Mouse (Mus musculus) lung, postnatal 14 days (tissue): Measurements from ENCODE around the gene Kcnh1.

Experiments used
- DNase-seq: peaks from one replicate; pipeline ENCODE4 v3.0.0; 2021

Gene Kcnh1

DNA sequence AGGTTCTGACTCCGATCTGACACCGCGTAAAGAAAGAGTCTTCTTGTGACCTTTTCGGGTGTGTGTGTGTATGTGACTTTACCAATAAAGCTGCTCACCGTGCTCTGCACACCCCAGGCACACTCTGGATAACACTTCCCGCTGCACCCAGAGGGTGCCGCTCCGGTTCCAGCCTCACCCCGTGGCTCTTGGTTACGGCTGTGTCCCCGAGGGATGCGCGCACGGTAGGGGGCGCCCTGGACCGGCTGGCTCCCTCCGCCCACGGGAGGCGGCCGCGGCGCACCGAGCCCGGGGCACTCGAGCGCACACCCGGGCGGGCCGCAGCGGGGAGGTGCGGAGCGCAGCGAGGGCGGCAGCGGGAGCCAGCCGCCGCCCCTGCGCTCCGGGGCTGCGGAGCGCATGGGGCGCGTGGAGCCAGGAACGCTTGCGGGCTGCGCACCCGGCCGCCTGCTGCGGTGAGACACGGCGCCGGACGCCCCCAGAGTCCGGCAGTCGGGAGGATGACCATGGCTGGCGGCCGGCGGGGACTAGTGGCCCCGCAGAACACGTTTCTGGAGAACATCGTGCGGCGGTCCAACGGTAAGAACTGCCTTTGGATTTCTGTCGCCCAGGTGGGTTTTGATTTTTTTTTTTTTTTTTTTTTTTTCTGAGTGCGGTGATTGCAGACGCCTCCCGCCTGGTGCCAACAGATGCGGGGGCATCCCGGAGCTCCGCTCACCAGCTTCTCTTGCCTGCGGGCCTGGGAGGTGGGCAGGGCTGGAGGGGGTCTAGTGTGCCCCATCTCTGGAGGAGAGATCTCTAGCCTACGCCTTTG, at the start of gene Kcnh1:
TSS of gene Kcnh1 (plus strand) at position 267 of the 814 bp plus-strand sequence.
- DNase-seq: peak; percentile 95

DNA sequence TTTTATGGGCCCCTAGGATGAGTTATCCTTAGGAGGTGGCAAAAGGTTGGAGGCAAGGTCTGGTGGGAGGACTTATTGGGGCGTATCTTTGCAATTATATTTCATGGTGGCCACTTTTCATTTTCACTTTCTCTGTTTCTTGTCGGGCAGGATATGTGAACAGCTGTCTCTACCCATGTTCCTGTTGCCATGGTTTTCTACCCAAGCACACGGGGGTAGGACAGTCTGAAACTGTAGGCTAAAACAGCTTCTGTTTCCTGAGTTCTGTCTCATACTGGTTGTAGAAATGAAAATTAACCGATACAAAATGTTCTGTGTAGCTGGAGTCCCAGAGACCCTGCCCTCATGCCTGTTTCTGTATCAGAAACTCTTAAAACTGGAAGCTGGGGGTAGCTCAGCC, 39.4 kb upstream of the Kcnh1 start:
- no peak for DNase-seq

DNA sequence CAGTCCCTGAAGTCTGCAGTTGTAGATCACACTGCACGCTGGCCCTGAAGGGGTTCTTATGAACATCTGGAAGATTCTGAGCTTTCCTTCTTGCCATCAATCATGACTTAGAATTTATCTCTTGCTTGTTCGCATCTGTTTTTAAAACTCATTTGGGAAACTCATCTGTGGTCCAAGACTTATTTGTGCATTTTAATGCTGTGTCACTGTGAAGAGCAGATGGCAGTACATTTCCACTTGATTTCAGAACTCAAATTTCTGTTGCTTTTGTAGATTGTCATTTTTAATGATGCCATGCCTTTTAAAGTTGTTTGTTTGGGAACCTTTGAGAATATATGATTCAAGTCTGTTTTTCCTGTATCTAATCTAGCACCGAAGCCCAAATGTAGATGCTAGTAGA, 19.1 kb upstream of the Kcnh1 start:
- no peak for DNase-seq

DNA sequence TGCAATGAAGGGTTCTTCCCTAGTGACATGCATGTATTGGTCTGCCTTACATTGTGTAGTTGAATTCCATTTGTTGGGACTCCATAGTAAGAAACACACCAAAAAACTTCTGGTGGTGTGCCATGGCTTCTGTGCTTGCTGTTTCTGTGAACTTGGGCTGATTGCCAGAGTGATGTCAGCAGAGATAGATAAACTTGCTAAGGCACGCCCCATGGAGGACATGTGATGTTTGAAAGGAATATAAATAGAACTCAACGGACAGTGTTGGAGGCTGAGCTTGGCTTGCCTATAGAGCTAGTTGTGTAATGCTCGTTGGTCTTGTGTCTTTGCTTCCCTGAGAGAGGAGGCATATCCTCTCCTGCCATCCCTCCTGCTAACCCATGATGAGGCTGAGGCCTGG, 10.7 kb upstream of the Kcnh1 start:
- DNase-seq: no peak

DNA sequence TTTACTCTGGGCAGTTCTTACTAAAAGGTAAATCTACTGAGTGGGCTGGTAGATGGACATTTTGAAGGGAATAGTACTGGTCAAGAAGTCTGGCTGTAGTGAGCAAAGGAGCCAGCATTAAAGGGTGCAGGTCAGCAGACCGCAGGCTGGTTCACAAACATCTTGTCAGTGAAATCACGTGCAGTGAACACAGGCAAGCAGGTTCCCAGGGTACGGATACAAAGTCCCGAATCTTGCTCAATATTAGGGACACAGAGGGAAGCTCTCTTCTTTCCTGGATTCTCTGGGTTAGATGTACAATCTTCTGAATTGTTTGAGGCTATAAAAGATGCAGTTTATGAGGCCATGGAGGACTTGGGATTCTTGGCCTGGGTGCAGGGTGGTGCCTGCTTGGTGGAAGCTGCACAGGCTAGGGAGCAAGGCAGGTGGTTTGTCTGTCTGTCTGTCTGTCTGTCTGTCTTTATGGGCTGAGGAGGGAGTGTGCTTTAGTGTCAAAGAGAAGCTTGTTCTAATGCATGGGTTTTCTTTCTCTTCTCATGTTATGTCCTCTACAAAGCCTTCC, 8.8 kb upstream of the Kcnh1 start:
- no peak for DNase-seq

DNA sequence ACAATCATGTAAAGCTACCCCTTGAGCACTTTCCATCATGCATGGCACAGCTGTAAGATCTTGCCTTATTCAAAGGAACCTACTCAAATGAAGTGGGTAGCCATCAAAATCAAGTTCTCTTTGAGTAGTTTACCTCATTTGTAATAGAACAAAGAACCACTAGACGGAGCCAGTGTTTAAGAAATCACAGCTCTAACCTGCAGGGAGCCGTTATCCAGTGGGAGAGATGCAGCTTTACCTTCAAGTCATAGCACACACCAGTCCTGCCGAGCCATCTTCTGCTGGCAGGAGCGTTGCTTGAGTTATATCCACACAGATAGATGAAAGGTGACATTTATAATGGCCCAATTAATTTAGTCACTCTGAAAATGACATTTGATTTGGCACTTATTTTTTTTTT, 1.5 kb upstream of the Kcnh1 start:
- peak; percentile 39 for DNase-seq

DNA sequence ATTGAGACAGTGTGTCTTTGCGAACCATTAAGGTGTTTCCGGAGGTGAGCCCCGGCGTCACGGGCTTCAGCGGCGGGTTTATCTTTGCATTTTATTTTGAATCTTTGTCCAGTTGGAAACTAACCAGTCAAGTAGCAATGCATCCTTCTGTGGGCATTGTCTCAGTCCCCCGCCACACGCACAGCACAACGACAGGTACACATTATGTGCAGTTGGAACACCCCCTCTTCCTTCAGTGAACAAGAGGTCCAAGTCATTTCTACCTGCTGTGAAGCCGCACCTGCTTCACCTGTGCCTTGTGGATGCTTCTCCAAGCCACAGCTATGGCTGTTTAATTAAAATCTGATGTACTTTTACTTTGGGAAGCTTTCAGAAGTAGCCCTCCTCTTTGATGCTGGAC, 803 bp upstream of the Kcnh1 start:
- no peak for DNase-seq

DNA sequence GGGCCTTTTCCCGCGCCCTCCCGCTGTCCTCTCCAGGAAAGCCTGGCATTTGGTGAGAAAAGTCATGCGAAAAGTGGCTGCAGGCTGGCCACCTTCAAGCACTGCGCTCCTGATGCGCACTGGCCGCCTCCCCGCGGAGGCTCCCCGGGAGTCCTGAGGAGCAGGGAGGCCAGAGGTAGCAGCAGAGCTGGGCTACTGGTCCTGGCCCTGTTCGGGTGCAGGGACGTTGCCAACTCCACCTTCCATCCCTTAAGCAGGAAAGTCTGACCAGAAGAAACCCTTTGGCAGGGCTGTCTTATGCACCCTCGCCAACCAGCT, 707 bp downstream of the Kcnh1 start:
- DNase-seq: no peak

DNA sequence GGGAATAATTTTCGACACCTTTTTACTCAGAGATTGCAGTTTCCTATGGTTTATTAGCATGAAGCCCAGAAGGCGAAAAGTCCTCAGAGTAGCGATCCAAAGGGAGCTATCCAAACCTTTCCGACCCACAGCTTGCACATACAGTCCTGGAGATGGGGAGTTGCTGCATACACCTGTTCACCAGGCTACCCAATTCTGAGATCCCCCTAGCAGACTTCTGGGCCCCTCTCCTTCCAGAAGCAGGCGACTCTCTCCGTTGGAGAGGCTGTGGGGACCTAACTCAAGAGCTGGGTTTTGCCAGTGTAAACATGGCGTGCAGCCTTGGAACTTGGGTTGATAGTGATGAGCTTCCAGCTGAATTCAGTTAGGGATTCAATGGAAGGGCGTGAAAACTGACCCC, 1.3 kb downstream of the Kcnh1 start:
- DNase-seq: no peak

DNA sequence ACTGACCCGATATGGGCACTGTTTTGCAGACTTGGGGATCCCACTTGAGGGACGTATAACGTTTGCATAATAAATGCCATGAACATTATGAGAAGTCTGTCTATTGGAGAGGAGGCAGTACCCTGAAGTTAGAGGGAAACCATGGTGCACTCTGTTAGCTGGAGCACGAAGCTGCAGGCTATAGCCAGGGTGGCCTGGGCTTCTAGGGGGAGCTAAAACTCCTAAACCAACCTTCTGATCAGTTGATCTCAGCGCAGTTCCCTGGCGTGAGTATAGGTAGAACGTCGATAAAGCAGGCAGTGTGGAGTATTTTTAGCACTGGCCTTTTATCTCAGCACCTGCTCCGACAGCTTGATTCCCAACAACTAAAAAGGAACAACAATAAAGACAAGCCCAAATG, 2.1 kb downstream of the Kcnh1 start:
- DNase-seq: no peak

DNA sequence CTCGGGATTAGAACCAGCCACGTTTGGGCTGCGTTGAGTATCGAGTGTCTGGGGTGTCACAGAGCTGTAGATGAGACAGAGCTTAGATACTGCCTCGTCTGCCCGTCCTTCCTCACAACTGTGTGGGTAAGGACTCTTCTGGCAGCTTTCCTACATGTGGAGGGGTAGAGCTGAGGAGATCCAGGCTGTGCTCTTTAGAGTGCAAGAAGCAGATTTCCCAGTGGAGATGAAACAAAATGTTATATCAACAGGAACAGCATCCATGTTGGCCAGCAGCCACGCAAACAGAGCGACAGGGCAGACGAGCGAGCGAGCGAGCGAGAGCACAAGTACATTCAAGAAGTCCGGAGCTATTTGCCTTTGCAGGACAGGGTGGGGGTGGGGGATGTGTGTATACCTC, 3.1 kb downstream of the Kcnh1 start:
- DNase-seq: peak; percentile 43

DNA sequence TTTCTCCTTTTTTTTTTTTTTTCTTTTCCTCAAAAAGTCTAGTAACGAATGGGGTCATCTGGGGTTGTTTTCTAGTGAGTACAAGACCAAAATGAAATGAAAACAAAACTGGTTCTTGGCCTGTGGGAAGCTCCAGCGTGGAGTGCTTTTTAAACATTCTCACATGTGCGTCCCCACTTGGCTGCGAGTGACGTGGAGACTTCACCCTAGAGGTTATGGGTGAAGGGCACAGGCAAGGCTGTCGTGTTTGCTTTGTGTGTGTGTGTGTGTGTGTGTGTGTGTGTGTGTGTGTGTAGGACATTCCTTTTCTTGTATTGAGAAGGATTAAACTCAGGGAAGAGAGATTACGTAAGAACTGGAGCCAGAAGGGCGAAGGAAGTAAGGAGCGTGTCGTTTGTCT, 6.9 kb downstream of the Kcnh1 start:
- DNase-seq: peak; percentile 28

DNA sequence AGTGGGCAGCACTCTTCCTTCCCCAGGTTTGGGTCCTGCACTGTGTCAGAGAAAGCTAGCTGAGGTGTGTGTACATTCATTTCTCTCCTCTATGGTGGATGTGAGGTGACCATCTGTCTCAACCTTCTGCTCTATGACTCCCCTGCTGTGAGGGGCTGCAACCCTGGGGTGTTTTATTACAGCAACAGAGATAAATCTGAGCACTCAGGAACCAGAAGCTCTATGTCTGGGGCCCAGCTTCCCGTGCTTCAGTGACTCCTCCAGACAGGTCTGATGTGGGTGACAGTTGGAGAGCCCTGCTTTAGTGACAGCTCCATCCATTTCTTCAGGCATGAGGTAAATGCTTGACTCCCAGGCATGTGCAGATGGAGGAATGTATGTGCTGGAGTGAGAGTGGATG, 12.4 kb downstream of the Kcnh1 start:
- DNase-seq: no peak

DNA sequence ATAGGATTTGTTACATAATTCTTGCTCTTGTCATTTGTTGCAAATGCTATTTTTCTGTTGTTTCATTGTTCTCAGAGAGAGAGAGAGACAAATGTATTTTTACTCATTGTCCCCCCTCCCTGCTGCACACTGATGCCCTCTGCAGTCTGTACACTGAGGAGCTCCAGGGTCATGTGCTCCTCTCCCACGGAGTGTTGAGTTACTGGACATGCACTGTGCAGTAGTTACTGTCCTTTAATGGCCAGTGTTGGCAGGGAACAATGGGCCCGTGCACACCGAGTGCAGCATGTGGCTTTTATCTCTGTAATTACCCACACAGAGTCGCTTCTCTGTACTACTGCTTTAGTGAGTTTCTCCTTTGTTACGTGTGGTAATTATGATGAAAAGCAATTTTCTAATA, 17.4 kb downstream of the Kcnh1 start:
- no peak for DNase-seq

DNA sequence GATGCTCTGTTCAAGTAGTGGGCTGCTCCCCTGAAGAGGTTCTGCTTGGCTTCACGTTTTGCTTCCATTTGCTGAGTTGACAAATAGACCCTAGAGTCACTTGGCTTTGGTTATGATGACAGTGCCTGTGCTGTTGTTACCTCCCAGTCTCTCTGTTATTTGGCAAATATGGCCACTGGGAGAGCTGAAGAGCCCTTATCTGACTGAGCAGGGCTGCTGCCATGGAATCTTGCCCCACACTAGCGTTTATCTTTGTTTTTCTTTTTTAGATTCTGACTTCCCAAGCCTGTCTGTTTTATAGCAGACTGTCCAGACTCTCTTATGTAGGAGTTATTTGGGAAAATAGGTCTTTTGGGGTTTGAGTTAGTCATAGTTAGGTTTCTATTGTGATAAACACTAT, 21.9 kb downstream of the Kcnh1 start:
- DNase-seq: no peak

DNA sequence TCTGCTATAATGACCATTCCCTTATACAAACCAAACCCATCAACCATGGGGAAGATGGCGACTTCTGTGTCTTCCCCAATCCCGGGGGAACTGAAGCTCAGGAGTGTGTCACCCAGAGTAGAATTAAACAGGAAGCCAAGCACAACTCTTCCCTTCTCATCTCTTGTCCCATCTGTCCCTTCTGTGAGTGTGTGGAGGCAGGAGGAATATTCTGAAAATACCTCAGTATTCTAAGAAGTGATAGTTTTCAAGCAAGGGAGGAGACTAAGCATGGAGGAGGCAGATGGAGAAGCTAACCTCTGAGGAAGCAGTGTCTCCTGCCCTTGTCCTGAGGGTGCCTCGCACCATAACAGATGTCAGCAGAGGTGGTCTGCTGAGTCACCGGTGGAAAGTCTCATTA, 24.1 kb downstream of the Kcnh1 start:
- no peak for DNase-seq

DNA sequence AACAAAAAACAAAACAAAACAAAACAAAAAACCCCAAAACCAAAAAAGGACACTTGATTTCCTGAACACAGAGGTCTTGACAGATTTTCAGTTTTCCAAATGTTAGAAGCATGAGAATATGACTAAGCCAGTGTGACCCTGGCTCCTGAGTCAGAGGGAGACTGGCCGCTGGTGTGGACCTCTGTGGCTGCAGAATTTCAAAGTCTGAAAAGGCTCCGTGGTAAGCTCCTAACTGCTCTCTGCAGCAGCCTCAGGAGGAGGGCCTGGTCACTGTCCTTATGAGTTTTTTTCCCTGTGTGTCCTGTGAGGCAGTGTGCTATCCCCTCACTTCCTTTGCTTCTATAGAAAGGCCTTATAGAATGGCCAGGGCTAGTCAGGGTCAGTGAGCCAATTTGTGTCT, 29.6 kb downstream of the Kcnh1 start:
- DNase-seq: no peak

DNA sequence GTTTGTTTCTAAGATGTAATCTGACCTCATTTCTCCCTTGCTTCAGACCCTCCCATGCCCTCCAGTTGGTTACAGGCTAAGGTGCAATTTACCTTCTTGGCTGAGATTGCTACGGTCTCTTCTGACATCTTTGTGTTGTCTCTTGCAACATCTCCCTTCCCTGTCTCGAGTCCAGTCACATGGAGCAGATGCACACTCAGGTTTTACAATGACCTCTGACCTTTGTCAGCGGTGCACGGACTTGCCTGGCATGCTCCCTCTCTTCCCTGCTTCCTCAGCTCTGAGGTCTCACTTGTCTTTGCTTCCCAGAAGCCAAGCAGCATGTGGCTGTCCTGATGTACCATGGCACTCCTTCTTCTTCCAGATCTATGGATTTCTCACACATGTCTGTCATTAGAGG, 33.6 kb downstream of the Kcnh1 start:
- no peak for DNase-seq

DNA sequence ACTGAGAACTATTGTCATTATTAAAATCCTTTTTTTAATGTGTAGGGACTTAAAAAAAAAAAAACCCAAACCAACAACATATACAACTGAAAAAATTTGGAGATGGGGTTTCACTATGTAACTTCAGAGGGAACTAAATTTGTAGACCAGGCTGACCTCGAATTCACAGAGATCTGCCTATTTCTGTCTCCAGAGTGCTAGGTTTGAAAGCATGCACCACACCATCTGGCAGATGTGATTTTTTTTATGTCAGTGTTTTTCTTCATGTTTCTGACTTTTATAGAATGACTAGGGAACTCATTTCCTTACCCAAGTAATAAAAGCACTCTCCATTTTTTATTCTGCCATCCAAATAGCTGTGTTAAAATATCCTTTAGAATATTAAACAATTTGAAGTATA, 42.1 kb downstream of the Kcnh1 start:
- DNase-seq: no peak

DNA sequence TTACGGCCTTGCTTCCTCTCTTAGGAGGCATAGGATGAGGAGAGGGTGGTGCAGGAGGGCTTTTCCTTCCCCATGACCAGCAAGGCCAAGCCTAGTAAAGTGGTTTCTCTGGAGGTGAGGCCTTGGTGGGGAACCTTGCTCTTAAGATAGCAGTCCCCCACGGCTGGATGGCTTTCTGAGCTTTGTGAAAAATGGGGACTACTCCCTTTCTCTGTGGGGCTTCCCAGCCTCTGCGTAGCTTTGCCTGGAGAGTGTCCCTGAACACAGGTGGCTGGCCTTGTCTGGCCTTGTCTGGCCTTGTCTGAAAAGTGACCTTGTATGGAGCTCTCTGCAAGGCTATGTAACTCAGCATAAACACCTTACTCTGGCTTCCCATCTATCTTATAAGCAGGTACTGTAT, 56.3 kb downstream of the Kcnh1 start:
- DNase-seq: no peak

DNA sequence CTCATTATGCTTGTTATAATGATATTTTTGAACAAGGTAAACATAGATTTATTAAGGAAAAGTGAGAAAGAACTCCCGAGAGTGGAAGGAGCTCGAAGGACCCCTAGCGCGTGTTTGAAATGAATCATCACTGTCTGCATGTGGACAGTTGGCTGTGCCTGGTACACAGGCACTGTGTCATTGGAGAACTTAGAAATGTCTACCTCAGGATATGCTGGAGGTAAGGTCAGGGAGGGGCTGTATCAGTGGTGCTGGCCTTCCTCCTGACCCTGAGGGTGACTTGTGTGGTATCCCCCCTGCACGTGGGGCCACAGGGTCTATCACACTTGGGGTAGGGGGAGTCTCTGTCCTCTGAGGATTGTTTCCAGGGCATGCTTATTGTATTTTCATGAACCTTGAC, 68.6 kb downstream of the Kcnh1 start:
- no peak for DNase-seq

DNA sequence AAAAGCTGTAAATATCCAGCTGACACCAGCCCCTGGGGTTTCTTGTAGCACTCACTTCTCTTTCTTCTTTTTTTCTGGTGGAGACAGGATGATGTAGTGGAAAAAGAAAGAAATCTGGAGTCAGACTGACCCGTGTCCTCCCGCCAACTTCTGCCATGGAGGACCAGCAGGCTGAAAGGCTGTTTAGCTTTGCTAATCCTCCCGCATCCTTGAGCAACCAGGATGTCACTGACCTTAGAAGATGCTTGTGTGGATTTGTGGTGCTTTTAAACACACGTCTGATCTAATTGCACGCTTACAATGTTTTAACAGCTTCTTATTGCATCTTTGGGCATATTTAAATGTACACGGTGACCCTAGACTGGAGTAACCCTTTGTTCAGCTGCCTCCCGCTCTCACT, 69.0 kb downstream of the Kcnh1 start:
- no peak for DNase-seq

DNA sequence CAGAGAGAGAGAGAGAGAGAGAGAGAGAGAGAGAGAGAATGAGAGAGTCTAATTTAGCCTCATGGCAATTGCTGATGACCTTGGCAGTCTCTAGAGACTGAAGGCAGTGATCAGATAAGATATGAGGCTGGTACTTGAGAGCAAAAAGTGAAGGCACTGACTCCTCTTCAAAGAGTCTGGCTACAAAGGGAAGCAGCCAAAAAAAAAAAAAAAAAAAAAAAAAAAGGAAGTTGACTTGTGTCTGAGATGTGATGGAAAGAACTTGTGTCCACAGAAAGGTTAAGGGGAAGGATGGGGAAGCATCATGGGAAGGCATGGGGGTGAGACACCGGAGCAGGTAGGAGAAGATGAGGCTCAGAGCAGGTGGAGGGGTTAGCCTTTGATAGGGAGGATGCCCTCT, 75.1 kb downstream of the Kcnh1 start:
- DNase-seq: no peak

DNA sequence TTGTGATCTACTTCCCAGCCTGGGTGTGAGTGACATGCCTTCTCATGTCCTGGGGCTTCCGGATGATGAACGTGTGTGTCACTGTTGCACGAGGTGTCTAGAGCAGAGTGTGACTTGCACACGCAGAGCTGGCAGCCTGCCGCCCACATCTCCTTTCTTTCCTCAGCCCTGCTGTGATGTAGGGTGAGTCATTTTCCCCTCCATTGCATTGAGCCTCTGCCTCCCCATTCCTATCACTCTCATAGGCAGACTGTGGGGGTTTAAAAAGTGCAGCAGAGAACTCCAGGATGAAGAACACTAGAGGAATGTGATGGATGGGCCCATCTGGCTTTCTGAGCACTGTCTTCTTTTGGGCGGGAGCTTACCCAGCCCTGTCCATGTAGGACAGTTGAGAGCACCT, 76.4 kb downstream of the Kcnh1 start:
- no peak for DNase-seq

DNA sequence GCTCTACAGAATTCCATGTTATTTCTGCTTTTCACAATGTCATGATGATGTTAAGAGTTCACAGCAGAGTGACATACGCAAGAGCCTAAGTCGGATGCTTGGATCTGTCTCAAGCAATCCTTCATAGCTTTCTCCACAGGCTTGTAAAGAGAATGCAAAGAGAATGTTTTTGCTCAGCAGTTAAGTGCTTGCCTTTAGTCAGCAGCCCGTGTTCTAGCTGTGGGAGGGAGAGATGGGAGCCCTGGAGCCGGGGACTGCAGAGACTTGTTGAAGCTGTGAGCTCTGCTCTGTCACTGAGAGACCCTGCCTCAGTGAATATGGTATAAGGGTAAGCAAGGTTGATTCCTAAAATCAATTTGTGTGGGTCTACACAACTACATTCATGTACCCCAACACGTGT, 78.3 kb downstream of the Kcnh1 start:
- DNase-seq: no peak
